Mouse (Mus musculus): ENCODE results near the gene Man2b1.
A peak's percentile ranks its signal among the peaks of the same experiment; 100 is the strongest.

Gene Man2b1

GRCm38 (mm10) chr8:85083108-85083813 lies at the start of gene Man2b1:
Man2b1 (plus strand) TSS chr8:85083270.
- peak; percentile 98 for DNase-seq (ENCODE audit: low read depth, low spot score)

- no peak for DNase-seq (ENCODE audit: low read depth, low spot score)
Observed at GRCm38 (mm10) chr8:85033867-85034266, 49.2 kb upstream of the Man2b1 start.

GRCm38 (mm10) chr8:85034764-85035163 lies 48.3 kb upstream of the Man2b1 start:
- DNase-seq (ENCODE audit: low read depth, low spot score) = no peak

GRCm38 (mm10) chr8:85035165-85035727 lies 47.8 kb upstream of the Man2b1 start:
- no peak for DNase-seq (ENCODE audit: low read depth, low spot score)

GRCm38 (mm10) chr8:85035728-85036310 lies 47.3 kb upstream of the Man2b1 start:
- peak; percentile 74 for DNase-seq (ENCODE audit: low read depth, low spot score)

- DNase-seq (ENCODE audit: low read depth, low spot score) = no peak
Observed at GRCm38 (mm10) chr8:85036381-85036717, 46.7 kb upstream of the Man2b1 start.

GRCm38 (mm10) chr8:85036718-85037365 lies 46.2 kb upstream of the Man2b1 start, which contains the start of gene Tnpo2:
Tnpo2 (plus strand) TSS chr8:85036915.
- peak; percentile 100 for DNase-seq (ENCODE audit: low read depth, low spot score)

- DNase-seq (ENCODE audit: low read depth, low spot score) = no peak
Observed at GRCm38 (mm10) chr8:85037366-85037680, 45.7 kb upstream of the Man2b1 start.

GRCm38 (mm10) chr8:85037681-85038531 lies 45.2 kb upstream of the Man2b1 start:
- peak; percentile 67 for DNase-seq (ENCODE audit: low read depth, low spot score)

- no peak for DNase-seq (ENCODE audit: low read depth, low spot score)
Observed at GRCm38 (mm10) chr8:85043619-85044018, 39.5 kb upstream of the Man2b1 start.

- no peak for DNase-seq (ENCODE audit: low read depth, low spot score)
Observed at GRCm38 (mm10) chr8:85057367-85057766, 25.7 kb upstream of the Man2b1 start.

GRCm38 (mm10) chr8:85059879-85060616 lies 23.0 kb upstream of the Man2b1 start, which contains the start of gene Fbxw9:
Fbxw9 (plus strand) TSS chr8:85060055.
- DNase-seq (ENCODE audit: low read depth, low spot score) = peak; percentile 97

GRCm38 (mm10) chr8:85062603-85063002 lies 20.5 kb upstream of the Man2b1 start:
- no peak for DNase-seq (ENCODE audit: low read depth, low spot score)

- DNase-seq (ENCODE audit: low read depth, low spot score) = no peak
Observed at GRCm38 (mm10) chr8:85065213-85065612, 17.9 kb upstream of the Man2b1 start.

GRCm38 (mm10) chr8:85067155-85067554 lies 15.9 kb upstream of the Man2b1 start:
- no peak for DNase-seq (ENCODE audit: low read depth, low spot score)

GRCm38 (mm10) chr8:85067982-85068381 lies 15.1 kb upstream of the Man2b1 start, which contains the start of gene Gm5741:
Gm5741 (minus strand) TSS chr8:85067982.
- DNase-seq (ENCODE audit: low read depth, low spot score) = no peak

GRCm38 (mm10) chr8:85071041-85071440 lies 12.0 kb upstream of the Man2b1 start:
- peak; percentile 85 for DNase-seq (ENCODE audit: low read depth, low spot score)

GRCm38 (mm10) chr8:85071514-85072281 lies 11.4 kb upstream of the Man2b1 start, which contains the start of gene Dhps:
Dhps (plus strand) TSS chr8:85071757.
- DNase-seq (ENCODE audit: low read depth, low spot score) = peak; percentile 96

GRCm38 (mm10) chr8:85072364-85072929 lies 10.6 kb upstream of the Man2b1 start:
- DNase-seq (ENCODE audit: low read depth, low spot score) = peak; percentile 77

All from 3T3-L1 (cell line).